Mouse (Mus musculus): ENCODE data around the gene Gm49355.

Gene Gm49355

GRCm38 (mm10) chr14:12342458-12343131 is 58.8 kb downstream of the Gm49355 start:
- no peak for DNase-seq (ENCODE audit: extremely low read depth, insufficient read length, low spot score)

DNA sequence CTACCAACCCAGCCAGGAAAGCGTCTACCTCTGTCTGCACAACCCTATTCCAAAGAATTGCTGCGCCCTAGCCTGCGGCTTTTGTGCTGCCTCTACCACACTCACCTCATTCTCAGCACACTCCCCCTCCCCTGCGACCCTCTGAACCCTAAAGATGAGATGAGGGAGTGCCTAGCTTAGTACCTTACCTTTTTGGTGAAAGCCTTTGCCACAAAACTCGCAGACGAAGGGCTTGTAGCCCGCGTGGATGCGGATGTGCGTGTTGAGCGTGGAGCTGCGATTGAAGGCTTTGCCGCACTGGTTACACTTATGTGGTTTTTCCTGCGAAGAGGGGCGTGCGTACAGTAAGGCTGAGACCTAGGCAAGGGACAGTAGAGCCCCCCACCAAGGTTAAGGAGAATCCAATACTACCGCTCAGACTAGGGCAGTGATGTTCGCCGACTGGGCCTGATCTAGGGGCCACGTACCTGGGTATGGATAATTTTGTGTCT is 59.7 kb downstream of the Gm49355 start:
- no peak for DNase-seq (ENCODE audit: extremely low read depth, insufficient read length, low spot score)

DNA sequence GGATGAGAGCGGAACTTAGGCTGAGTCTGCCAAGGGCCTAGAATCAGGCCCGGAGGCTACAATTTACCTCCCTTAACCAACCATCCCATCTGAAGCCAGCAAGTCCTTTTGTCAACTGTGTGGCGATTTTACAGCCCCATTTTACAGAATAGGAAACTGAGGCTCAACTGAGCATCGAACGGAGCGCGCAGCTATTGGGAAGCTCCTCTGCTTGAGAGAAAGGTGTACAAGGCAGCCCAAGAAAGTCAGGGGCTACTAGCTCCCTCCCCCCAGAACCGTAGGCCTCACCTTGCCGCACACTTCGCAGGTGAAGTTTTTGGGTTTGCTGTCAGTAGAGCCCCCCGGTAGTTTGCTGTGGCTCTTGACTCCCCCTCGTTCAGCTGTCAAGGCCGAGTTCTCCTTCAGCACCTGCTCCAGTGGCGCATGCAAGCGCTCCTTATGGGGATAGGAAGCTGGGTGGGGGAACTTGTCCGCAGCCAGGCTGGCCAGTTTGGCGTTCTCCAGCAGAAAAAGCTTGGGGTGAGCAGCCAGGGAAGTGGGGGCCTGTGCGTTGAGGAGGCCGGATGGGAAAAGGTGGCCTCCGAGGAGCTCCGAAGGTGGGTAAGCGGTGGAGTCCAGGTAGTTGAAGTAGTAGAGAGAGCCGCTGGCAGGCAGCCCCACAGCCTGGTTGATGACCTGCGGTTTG is 60.4 kb downstream of the Gm49355 start:
- no peak for DNase-seq (ENCODE audit: extremely low read depth, insufficient read length, low spot score)

DNA sequence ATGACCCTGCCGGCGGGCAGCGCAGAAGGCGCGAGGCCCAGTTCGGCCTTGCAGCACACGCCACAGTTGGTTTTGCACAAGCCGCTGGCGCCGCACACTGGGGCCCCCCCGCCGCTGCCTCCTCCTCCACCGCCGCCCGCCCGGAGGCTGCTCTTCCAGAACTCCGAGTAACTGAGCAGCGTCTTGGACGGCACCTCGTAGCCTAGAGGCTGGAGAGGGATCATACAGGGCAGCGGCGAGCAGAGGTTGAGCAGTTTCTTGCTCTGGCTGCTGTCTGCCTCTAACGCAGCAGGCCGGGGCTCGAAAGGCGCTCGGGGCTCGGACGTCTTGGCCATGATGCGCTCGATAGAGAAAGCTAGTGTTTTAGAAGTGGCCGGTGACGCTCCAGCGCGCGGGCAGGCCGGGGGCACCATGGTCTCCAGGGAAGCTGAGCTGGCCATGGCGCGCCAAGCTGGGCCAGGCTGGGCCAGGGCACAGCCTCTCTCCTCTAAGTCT is 61.0 kb downstream of the Gm49355 start:
- no peak for DNase-seq (ENCODE audit: extremely low read depth, insufficient read length, low spot score)

DNA sequence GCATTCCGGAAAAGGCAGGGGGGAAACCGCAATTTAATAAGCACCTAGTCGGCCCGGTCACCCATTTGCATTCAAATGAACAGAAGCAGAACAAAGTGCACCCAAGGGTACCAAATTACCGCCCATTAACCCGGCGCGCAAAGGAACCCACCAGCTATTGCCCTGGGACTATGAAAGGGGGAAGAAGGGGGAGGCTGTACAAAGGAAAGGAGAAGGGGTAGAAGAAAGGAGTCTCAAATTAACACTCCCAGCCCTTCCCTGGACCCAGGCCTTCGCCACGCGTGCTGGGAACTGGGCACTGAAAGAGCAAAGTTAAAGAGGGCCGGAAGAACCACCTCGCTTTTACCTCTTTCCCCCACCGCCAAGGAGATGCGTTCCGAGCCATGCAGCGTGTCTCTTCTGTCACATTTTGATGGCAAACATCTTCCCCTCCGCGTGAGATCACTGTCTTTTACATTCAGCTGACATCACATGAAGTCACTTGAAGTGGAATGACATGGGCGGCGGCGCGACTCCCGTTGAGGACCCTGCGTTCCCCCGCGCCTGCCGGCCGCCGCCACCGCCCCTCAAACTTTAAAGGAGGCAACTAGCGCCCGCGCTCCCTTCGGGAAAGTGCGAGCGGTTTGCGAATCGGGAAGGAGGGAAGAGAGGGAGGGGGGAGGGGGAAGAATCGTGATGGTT is 61.6 kb downstream of the Gm49355 start:
- DNase-seq (ENCODE audit: extremely low read depth, insufficient read length, low spot score): no peak

- no peak for DNase-seq (ENCODE audit: extremely low read depth, insufficient read length, low spot score)
Observed at GRCm38 (mm10) chr14:12346011-12346864, 62.5 kb downstream of the Gm49355 start.

- no peak for DNase-seq (ENCODE audit: extremely low read depth, insufficient read length, low spot score)
Observed at GRCm38 (mm10) chr14:12346865-12347600, 63.3 kb downstream of the Gm49355 start.

GRCm38 (mm10) chr14:12348089-12348488 is 64.3 kb downstream of the Gm49355 start, which contains the start of gene Fezf2:
TSS of gene Fezf2 (minus strand) at chr14:12348189.
- DNase-seq (ENCODE audit: extremely low read depth, insufficient read length, low spot score): no peak

- DNase-seq (ENCODE audit: extremely low read depth, insufficient read length, low spot score): no peak
Observed at GRCm38 (mm10) chr14:12349334-12350090, 65.7 kb downstream of the Gm49355 start.

GRCm38 (mm10) chr14:12350271-12350916 is 66.6 kb downstream of the Gm49355 start:
- DNase-seq (ENCODE audit: extremely low read depth, insufficient read length, low spot score): no peak

All from 3134 (cell line).